Mouse (Mus musculus) urinary bladder, adult 2 months (tissue): ENCODE measurements around the gene Cacna1s. TPM values are rescaled to one million over a fixed set of nuclear protein-coding genes. Genes with fewer than 3 reads are reported as not detected.
A peak's percentile ranks its signal among the peaks of the same experiment; 100 is the strongest.

Source experiments
- DNase-seq: peaks from one replicate; pipeline ENCODE4 v3.0.0; 2022; ENCODE audit warnings: low spot score
- polyA plus RNA-seq: library from polyadenylated mRNA; depleted of rRNA; stranded (reverse); fragments of >200 nt; gene quantifications from 2 replicates; pipeline ENCODE4 v1.2.3, GENCODE M21; 2012; rRNA removed

Cacna1s gene
- polyA plus RNA-seq, 1 experiment, result 0.08 TPM

DNA sequence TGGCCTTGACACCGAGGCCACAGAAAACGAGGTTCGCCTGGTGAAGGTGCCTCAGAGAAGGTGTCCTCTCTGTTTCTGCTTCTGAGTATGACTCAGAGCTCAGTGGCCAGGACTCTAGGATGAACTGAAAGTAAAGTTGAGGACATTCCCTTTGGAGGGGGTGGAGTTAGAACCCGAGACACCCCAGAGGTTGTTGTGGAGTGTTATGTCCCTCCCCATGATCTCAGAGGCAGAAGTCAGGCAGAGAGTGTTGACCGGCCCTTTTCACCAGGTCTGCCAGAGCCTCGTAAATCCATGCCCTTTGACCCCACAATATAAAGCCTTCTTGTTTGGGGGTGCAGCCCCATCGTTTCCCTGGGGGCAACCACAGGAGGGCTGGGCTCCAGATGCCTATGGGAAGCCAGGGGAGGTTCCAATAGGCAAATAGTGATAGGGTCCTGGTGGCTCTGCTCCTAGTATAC is 84.6 kb downstream of the Cacna1s start:
- no peak for DNase-seq

- DNase-seq, result no peak
Measured at GRCm38 (mm10) chr1:136137575-136137974, 85.0 kb downstream of the Cacna1s start.

GRCm38 (mm10) chr1:136138191-136138830 is 85.8 kb downstream of the Cacna1s start:
- DNase-seq, result no peak

- peak; percentile 71 for DNase-seq
Measured at GRCm38 (mm10) chr1:136139990-136140640, 87.6 kb downstream of the Cacna1s start.

DNA sequence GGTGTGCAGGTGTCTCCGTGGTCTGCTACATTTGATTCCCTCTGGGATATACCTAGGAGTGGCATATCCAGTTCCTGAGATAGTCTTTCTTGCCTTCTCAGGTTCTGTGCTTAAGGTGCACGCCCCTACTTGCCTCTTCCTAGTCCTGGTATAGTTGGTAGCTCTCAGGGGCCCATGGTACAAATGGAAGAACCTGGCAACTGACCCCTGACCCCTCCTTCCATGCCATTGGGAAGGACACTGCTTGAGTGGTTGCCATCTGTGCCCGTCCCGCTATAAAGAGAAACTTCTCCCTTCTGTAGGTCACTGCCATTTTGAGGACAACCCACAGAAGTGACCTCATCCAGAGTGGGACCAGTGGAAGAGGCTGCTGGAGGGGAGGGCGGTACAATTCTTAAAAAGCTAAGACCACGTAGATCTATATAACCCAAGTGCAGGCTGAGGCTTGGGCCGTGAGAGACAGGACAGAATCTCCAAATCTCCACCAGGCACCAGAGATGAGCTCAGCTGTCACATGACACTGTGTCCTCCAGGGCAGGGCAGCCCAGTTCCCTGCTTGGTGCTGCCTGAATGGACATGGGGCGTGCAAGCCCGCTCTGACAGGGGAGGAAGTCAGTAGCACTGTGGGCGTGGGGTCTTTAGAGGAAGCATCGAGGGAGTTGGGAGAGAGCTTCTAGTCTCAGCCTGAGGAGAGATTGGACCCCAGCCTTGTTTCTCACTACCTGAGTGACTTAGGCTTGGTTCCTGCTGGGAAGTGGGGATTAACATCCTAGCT is 88.8 kb downstream of the Cacna1s start:
- no peak for DNase-seq

DNA sequence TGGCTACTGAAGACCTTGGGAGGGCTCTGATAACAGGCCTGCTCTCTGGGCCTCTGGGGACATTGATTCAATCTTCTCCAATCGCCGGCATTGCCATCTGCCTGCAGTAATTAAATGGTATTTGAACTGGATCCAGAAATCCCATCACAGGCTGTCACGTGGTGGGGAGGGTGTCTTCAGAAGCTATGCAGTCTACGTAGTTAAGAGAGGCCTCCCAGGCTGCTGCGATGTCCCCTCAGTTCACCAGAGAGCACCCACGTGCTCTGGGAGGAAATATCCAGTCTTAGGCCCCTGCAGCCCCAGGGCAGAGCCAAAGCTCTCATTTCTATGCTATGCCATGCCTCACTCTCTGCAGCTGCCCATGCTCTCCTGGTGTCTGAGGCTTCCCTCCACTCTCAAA is 89.8 kb downstream of the Cacna1s start:
- no peak for DNase-seq

- no peak for DNase-seq
Measured at GRCm38 (mm10) chr1:136143514-136143913, 91.0 kb downstream of the Cacna1s start.

DNA sequence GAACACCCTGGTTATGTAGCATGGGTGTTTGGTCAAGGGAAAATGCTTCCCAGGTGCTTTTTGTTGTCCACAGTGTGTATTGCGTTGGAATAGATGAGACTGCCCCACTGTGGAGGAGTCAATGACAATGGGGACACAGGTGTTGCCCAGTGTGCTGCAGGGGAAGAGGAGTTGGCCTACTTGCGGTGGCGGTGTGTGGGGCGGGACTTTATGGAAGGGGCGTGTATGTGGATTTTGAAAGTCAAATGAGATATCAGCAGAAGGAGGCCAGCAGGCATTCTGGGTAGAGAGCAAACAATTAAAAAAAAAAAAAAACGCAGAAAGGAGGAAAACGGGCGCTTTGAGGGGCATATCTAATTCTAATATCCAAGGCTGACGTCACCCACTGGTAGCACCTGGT is 97.2 kb downstream of the Cacna1s start:
- DNase-seq, result no peak

GRCm38 (mm10) chr1:136151371-136151770 is 98.8 kb downstream of the Cacna1s start:
- DNase-seq, result no peak

DNA sequence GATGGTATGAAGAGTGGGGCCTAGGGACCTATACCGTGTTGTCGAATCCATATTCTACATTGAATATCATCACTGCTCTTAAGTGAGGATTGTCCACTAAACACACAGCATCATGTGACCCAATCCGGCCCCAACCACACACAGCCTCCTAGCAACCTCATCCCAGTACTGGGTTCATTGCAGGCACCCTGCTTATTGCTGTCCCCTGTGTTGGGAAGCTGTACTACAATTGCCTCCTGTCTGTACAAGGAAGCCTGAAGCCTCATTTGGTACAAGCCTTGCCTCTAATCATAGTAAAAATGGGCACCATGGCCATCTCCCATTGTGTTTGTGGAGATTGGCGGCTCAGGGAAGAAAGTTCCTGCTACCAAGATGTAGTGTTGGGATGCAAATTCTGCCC is 103.8 kb downstream of the Cacna1s start:
- no peak for DNase-seq

- no peak for DNase-seq
Measured at GRCm38 (mm10) chr1:136156951-136157350, 104.4 kb downstream of the Cacna1s start.

- DNase-seq, result no peak
Measured at GRCm38 (mm10) chr1:136159830-136160229, 107.3 kb downstream of the Cacna1s start.

DNA sequence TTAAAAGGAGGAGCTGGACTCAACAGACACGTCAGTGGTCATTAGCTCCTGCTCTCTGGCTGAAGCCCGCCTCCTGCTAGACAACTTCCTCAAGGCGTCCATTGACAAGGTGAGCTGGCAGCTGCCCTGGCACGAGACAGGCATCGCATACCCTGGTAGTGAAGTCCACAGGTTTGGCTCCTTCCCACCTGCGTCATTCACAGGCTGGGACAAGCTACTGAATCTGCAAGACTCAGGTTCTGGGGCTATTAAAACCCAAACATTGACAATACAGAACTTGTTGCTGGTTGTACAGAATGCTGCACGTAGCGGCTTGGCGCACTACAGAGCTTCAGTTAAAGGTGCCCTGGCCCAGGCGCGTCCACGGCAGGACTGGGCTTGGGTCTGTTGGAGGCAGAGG is 107.7 kb downstream of the Cacna1s start:
- DNase-seq, result no peak

GRCm38 (mm10) chr1:136160930-136161329 is 108.4 kb downstream of the Cacna1s start:
- no peak for DNase-seq

DNA sequence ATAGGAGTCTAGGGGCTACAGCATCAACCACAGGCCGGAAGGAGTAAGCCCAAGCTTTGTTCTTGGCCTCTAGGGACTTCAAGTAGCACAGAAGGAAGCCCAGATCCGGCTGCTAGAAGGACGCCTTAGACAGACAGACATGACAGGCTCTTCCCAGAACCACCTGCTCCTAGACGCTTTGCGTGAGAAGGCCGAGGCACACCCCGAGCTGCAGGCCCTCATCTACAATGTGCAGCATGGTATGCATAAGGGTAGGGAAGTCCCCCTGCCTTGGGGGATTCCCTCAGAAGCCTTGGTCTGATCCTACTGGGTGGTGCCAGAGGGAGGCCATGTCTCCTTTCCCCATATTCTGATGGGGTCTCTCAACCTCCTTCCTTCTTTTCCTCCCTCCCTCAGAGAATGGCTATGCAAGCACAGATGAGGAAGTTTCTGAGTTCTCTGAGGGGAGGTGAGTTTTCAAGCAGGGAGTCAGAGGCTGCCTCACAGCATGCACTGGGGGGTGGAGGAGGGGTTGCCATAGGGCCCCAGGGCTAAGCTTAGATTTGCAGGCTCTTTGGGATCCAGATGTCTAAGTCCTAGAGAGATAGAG is 108.9 kb downstream of the Cacna1s start:
- no peak for DNase-seq

DNA sequence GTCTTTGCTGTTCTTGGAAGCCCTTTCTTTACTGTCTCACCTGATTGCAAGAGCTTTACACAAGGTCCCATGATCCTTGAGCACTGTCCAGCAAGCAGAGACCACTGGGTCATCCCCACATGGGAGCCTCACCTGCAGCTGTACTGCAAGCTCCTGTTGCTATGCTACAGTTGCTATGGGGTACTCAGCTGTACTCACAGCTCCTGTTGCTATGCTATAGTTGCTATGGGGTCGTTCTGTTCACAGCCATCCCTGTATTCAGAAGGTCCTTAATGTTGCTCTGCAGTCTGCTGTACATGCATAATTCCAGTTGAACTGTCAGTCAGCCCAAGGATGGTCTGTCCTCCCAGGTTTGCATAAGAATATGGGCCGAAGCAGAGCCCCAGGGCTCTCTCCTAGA is 112.9 kb downstream of the Cacna1s start:
- no peak for DNase-seq

DNA sequence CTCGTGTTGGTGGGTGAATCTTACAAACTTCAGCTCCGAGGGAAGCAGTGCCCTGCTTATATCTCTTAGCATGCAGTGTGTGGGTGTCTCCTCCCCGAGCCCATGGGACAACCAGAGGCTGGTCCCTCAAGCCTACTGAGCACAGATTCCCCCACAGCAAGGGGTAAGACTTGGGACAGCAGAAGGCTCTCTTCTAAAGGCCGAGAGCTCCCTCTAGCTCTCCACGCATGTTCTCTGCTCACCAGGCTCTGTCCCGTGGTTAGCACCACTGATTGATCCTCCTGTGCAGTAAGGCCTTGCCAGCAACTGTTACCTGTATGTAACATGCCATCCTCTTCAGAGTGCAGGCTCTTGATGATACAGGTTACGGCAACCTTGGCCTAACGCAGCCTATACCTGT is 115.1 kb downstream of the Cacna1s start:
- no peak for DNase-seq

Other genes starting within 250 kb of the Cacna1s start
- gene Lad1, start 234.2 kb upstream of the Cacna1s start, polyA plus RNA-seq, result 43.4 and 46.3 TPM in 2 replicates
- gene Tnnt2, start 216.4 kb upstream of the Cacna1s start, polyA plus RNA-seq, result 274 and 426 TPM in 2 replicates
- gene Pkp1, start 133.5 kb upstream of the Cacna1s start, polyA plus RNA-seq, result 3.5 and 4.4 TPM in 2 replicates
- gene Igfn1, start 46.4 kb upstream of the Cacna1s start, polyA plus RNA-seq, result not detected in 2 replicates
- 52.4 and 55.4 TPM in 2 replicates for gene Tmem9, start 44.6 kb upstream of the Cacna1s start, polyA plus RNA-seq
- gene Ascl5, start 1.9 kb upstream of the Cacna1s start, polyA plus RNA-seq, result not detected in 2 replicates
- gene Kif21b, start 78.6 kb downstream of the Cacna1s start, polyA plus RNA-seq, result 2.4 and 2.8 TPM in 2 replicates
- 2.0 and 3.1 TPM in 2 replicates for gene Mroh3, start 160.1 kb downstream of the Cacna1s start, polyA plus RNA-seq
- gene Inava, start 181.5 kb downstream of the Cacna1s start, polyA plus RNA-seq, result 22.4 and 24.3 TPM in 2 replicates
- 0.06 and 0.10 TPM in 2 replicates for gene Gpr25, start 208.1 kb downstream of the Cacna1s start, polyA plus RNA-seq